Mouse (Mus musculus) ovary, postnatal 14 days (tissue): ENCODE measurements around the gene Ppp1r12a.

Source experiments
- DNase-seq: peaks from one replicate; pipeline ENCODE4 v3.0.0; 2022; ENCODE audit warnings: low spot score

Ppp1r12a gene

DNA sequence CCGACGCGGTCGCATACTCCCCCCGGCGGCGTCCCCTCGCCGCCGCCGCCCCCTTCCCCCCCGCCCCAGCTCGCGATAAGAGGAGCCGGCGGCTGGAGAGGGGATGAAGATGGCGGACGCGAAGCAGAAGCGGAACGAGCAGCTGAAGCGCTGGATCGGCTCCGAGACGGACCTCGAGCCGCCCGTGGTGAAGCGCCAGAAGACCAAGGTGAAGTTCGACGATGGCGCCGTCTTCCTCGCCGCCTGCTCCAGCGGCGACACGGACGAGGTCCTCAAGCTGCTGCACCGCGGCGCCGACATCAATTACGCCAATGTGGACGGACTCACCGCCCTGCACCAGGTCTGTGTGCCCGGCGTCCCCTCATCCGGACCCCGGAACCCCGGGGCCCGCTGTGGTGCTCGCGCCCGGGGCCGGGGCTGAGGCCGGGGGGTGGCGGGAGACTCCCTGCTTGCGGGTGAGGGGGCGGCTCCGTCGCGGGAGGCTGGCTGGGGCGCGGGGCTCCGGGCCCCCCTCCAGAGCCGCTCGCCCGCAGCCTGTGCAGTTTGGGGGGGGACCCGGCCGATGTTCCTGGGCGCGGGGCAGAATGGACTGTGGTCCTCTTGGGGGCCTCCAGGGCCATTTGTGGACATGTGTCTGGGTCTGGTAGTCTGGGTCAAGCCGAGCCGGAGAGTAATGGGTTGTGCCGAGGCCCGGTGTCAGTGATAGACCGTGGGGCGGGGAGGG, 466 bp downstream of the Ppp1r12a start:
- peak; percentile 50 for DNase-seq

DNA sequence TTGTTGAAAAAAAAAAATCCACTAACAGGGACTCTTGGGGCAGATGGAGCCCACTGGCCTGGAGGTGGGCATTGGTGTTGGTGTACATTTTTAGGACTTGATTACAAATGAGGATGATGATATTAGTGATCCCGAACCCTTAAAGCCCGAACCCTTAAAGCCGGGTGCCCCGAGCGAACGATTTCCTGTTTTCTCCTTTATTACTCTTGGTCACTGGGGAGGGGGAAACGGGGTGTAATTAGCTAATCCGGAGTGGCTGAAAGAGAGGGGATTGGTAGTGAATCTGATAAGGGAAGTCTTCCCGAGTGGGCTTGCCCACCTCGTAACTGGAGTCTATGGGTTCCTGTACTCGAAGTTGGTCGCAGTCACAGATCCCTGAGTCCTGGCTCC, 1.0 kb downstream of the Ppp1r12a start:
- DNase-seq: no peak

DNA sequence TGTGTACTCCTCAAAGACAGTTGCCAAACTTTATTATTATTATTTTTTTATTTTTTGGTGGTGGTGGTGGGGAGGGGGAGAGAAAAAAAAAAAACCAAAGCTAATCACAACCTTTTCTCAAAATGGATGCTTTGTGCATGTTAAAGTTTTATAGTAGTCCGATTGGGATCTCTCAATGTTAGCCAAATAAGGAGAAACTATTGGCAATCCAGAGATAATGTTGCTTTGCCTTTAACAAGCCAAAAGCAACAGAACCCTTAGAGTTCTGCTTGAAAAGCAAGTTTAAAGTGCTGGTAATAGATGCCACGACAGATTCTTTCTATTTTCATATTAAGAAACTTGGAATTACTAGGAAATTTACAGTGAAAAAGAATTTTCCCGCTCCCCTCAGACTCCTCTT, 1.5 kb downstream of the Ppp1r12a start:
- DNase-seq: no peak

DNA sequence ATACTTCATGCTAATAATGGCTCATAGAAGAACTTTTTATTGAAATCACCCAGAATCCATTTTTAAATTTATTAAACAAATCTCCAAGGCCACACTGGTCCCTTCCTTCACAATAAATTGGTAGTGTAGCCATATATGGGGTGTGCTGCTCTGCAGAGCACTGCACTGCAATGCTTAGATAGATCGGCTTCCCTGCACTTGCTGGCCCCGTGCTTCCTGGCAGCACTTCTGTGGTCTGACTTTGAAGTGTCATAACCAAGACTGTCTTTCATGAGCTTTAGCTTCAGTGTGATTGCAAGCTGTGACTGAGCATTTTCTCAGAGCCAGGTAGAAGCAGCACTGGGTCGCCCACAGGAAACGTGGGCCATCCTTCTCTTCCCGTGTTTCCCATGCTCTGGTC, 5.8 kb downstream of the Ppp1r12a start:
- DNase-seq: no peak

- no peak for DNase-seq
These were observed 8.8 kb downstream of the Ppp1r12a start for GRCm38 (mm10) chr10:108170818-108171217.

- no peak for DNase-seq
These were observed 9.6 kb downstream of the Ppp1r12a start for GRCm38 (mm10) chr10:108171637-108172036.

DNA sequence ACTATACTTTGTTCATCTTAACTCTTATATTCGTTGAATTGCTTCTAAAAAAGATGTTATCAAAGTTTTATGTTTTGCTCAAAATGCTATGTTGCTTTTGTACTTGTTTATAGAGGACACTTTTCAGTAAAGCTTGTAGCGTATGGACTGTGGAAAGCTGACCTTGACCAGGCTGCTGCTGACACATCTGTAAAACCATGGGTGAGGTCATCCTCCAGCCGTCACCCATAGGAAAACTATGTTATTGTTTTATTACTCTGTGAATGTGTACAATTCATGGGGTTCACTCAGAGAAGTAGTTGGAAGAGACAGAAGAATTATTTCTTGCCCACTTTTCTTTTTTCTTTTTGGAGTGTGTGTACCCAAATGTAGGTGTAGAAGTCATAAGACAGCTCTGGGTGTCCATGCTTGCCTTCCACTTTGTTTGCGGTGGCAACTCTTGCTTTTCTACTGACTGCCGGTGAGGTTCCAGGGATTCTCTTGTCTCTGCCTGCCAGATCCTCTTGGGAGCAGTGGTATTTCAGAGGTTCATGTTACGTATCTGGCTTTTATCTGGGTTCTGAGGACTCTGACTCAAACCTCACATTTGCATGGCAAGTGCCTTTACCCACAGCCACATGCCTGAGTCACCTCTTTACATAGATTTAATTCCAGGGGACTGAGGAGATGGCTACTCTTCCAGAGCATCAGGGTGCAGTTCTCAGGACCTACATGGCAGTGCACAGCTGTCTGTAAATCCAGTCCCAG, 11.0 kb downstream of the Ppp1r12a start:
- no peak for DNase-seq

GRCm38 (mm10) chr10:108174107-108174506, 12.1 kb downstream of the Ppp1r12a start:
- no peak for DNase-seq

GRCm38 (mm10) chr10:108175885-108176284, 13.9 kb downstream of the Ppp1r12a start:
- DNase-seq: no peak

- DNase-seq: no peak
These were observed 16.4 kb downstream of the Ppp1r12a start for GRCm38 (mm10) chr10:108178285-108178848.

DNA sequence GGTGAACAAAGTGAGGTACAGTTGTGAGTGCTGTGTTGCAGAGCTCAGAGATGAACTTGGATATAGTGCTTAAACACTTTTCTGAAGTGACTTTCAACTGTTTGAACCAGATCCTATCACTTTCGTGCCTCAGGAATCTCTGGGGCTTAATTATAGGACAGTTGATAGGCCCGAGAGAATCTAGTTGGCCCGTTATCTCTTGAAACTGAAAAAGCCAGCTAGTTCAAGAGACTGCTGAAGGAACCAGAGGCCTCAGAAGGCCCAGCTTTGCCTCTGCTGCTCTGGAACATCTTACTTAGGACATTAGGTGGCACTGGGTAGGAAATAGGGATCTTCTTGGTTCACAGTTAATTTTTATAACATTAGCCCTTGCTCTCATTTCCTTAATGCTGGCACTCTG, 17.4 kb downstream of the Ppp1r12a start:
- no peak for DNase-seq

- DNase-seq: no peak
These were observed 18.3 kb downstream of the Ppp1r12a start for GRCm38 (mm10) chr10:108180313-108180712.

DNA sequence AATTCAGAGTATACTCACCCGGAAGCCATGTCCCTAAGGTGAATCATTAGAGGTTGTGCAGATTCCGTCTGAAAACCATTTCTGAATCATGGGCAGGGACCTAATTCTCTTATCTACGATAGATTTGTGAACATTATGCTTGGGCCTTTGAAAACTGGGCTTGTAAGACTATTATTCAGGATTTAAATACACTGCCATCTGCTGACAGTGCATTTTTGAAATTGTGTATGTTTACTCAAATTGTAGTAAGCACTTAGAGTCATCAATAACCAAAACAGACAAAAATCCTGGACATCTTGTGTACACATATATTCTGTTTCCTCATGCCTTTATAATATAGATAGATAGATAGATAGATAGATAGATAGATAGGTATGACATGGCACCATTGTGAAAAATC, 19.9 kb downstream of the Ppp1r12a start:
- no peak for DNase-seq

DNA sequence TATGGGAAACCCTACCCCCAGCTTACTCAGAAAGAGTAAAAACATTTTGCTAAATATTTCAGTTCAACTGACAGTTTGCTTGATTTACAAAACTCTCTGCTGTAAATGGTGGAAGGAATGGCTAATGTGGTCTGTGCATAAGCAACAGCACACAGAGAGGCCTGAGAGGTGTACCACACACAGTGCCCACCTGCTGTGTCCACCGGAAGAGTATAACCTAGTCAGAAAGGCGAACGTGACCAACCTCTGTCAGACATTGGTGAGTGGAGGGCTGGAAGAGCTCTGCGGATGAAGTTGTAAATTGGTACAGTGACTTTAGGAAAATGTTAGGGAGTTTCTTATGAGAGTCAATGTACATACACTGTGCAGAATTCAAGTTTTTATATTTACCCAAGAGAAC, 20.4 kb downstream of the Ppp1r12a start:
- DNase-seq: no peak

DNA sequence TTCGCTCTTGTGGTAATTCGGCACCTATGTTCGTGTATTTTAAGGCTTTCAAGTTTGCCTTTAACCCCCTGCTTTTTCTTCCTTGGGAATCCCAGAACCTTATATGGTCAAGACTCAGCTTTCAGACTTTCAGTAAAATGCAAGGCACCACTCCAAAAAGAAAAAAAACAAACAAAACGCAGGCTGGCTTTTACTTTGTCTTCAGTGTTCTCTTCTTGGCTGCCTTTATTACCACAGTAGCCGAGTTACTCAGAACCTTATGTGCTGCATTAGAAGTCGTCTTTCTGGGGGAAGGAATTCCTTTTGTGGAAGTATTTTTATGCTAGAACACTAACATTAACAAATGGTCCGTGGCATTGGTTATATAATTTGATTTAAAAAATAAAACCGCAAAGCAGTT, 22.8 kb downstream of the Ppp1r12a start:
- DNase-seq: no peak

- no peak for DNase-seq
These were observed 23.3 kb downstream of the Ppp1r12a start for GRCm38 (mm10) chr10:108185265-108185664.

DNA sequence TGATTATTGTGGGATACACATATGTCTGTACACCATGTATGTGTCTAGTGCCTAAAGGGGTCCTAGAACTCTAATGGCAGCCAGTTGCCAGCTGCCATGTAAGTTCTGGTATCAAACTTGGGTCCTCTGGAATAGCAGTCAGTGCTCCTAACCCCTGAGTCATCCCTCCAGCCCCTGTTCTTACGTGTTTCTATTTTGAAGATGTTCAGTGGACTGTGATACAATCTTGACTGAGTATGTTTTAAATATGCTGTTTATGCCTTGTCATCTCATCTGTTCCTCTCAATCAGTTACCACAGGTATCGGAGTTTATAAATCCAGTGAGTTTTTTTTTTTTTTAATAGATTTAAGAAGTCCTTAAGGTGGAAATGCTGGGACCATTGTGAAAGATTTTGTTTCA, 27.3 kb downstream of the Ppp1r12a start:
- DNase-seq: no peak

DNA sequence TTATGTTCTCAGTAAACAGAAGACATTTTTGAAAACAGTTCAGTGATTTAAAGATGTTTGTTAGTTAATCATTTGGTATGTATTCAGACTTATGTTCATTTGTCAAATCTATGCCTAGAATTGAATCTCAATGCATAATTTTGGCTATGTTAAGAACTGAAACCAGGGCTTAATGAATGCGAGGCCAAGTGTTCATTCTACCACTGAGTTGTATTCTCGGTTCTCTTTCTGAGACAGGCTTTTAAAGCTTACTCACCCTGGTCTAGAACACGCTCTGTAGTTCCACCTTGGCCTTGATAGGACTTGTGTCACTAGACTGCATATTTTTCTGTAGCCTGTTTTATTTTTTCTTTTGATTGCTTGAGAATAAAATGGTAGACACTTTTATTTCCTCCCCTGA, 28.0 kb downstream of the Ppp1r12a start:
- DNase-seq: no peak

DNA sequence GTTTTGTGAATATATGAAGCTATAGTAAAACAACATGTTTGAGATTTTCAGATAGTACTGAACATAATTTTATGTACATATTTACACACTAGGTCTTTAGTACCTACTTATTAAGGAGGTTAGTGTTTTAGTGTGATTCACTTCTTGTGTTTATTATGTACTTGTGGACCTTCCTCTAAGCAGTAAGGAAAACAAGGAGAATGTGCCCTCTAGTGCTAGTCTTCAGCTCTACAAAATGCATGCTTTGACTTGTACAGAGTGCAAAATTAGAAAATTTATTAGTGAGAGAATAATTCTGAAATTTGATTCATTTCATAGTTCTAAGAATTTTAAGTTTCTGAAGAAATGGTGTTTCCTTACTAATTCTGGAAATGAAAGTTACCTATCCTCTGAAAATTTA, 28.6 kb downstream of the Ppp1r12a start:
- DNase-seq: no peak

- no peak for DNase-seq
These were observed 29.4 kb downstream of the Ppp1r12a start for GRCm38 (mm10) chr10:108191381-108191787.

- no peak for DNase-seq
These were observed 30.3 kb downstream of the Ppp1r12a start for GRCm38 (mm10) chr10:108192306-108192705.

GRCm38 (mm10) chr10:108196124-108196523, 34.1 kb downstream of the Ppp1r12a start:
- no peak for DNase-seq

GRCm38 (mm10) chr10:108197498-108197897, 35.5 kb downstream of the Ppp1r12a start:
- DNase-seq: no peak
